Mouse (Mus musculus): ENCODE measurements around the gene Itga8. TPM values are rescaled to one million over a fixed set of nuclear protein-coding genes. Genes with fewer than 3 reads are reported as not detected.

The Itga8 gene
- total and polyA plus RNA-seq, 3 experiments = 3.5 to 10.6 (median 7.5) TPM

- dilution Hi-C loops (cut with MboI; ENCODE audit: extremely low pct_ligation_motif_present, extremely low pct_unique_long_range_greater_than_20kb, low sequenced_read_pairs) (no loop called here), in situ Hi-C loops (cut with MboI; ENCODE audit: low pct_ligation_motif_present, low pct_unique_long_range_greater_than_20kb, low sequenced_read_pairs) (no loop called here)
- peaks cover 22 to 66% of the 10 kb centered on the region in 2 experiments for H3K36me3 ChIP-seq (replicated peaks in 1 of 2; ENCODE audit: control insufficient read depth in 1 of 2, insufficient read depth in 1 of 2, low read length in 1 of 2)
- H3K4me3 ChIP-seq (replicated peaks in 1 of 3; ENCODE audit: low read depth in 2 of 3, low read length in 2 of 3, poor library complexity in 1 of 3) = no peak overlapping the region
- no peaks in the 10 kb centered on the region for H3K9me3 ChIP-seq (replicated peaks; ENCODE audit: low read length)
- TF ChIP-seq ZKSCAN1 (IDR thresholded peaks at IDR 0.05; ENCODE audit: borderline replicate concordance, low read depth, low read length) = no peak
- TF ChIP-seq ZNF384 (IDR thresholded peaks at IDR 0.05; ENCODE audit: low read depth, low read length) = no peak
- no peak for TF ChIP-seq PAX5 (IDR thresholded peaks at IDR 0.05; ENCODE audit: low read length)
- no peak for TF ChIP-seq MEF2A (IDR thresholded peaks at IDR 0.05; ENCODE audit: borderline replicate concordance, low read depth, low read length)
- no peak for TF ChIP-seq MXI1 (IDR thresholded peaks at IDR 0.05; ENCODE audit: low read depth, low read length)
- no peak for TF ChIP-seq EP300 (IDR thresholded peaks at IDR 0.05; ENCODE audit: low read length)
- no peak for TF ChIP-seq POLR2A (IDR thresholded peaks at IDR 0.05; ENCODE audit: low read depth, low read length)
- no peak for TF ChIP-seq BHLHE40 (IDR thresholded peaks at IDR 0.05; ENCODE audit: low read depth, low read length)
- TF ChIP-seq CHD2 (IDR thresholded peaks at IDR 0.05; ENCODE audit: low read length) = no peak
- no peak for TF ChIP-seq ZC3H11A (IDR thresholded peaks at IDR 0.05; ENCODE audit: low read depth, low read length)
- TF ChIP-seq TCF12 (IDR thresholded peaks at IDR 0.05; ENCODE audit: low read depth, low read length) = no peak
- no peak for TF ChIP-seq RAD21 (IDR thresholded peaks at IDR 0.05; ENCODE audit: low read depth, low read length)
- DNase-seq (ENCODE audit: extremely low read depth) = no peak
- no peak overlapping the region for H3K4me2 ChIP-seq (ENCODE audit: insufficient read depth, low read depth, poor library complexity, severe bottlenecking)
- no peaks in the 10 kb centered on the region for H3K79me2 ChIP-seq (replicated peaks; ENCODE audit: control insufficient read depth, extremely low read depth, insufficient read depth, poor library complexity, severe bottlenecking)
- no peaks in the 10 kb centered on the region for H3K27me3 ChIP-seq (replicated peaks)
- no peaks in the 10 kb centered on the region for H3K4me1 ChIP-seq (ENCODE audit: control insufficient read depth in 1 of 2, insufficient read depth in 2 of 2)
- H3K27ac ChIP-seq (ENCODE audit: insufficient read depth, low read depth) = no peak overlapping the region
- H3K9ac ChIP-seq (ENCODE audit: insufficient read depth, low read depth) = no peak overlapping the region
These were observed 145.3 kb downstream of the Itga8 start for GRCm38 (mm10) chr2:12156401-12156800.

GRCm38 (mm10) chr2:12154676-12155075, 147.0 kb downstream of the Itga8 start:
- DNase-seq (ENCODE audit: extremely low read depth) = no peak
- TF ChIP-seq PAX5 (IDR thresholded peaks at IDR 0.05; ENCODE audit: low read length) (no peak), MEF2A (IDR thresholded peaks at IDR 0.05; ENCODE audit: borderline replicate concordance, low read depth, low read length) (no peak), ZMIZ1 (IDR thresholded peaks at IDR 0.05; ENCODE audit: low read depth, low read length) (no peak), TBP (conservative IDR thresholded peaks at IDR 0.05; ENCODE audit: low read depth, low read length) (no peak), CHD2 (IDR thresholded peaks at IDR 0.05; ENCODE audit: low read length) (no peak), RCOR1 (conservative IDR thresholded peaks at IDR 0.05; ENCODE audit: low read depth, low read length) (no peak), E2F4 (IDR thresholded peaks at IDR 0.05; ENCODE audit: insufficient replicate concordance, low read depth, low read length) (no peak), UBTF (IDR thresholded peaks at IDR 0.05; ENCODE audit: low read depth, low read length) (no peak), CHD1 (IDR thresholded peaks at IDR 0.05; ENCODE audit: low read depth, low read length) (no peak), ZC3H11A (IDR thresholded peaks at IDR 0.05; ENCODE audit: low read depth, low read length) (no peak), JUN (IDR thresholded peaks at IDR 0.05; ENCODE audit: insufficient read depth, low read depth, low read length) (no peak), USF1 (IDR thresholded peaks at IDR 0.05; ENCODE audit: low read depth, low read length) (no peak), EP300 (IDR thresholded peaks at IDR 0.05; ENCODE audit: low read length) (no peak), NRF1 (IDR thresholded peaks at IDR 0.05; ENCODE audit: low read depth, low read length) (no peak), SIN3A (IDR thresholded peaks at IDR 0.05; ENCODE audit: low read length) (no peak)
- Histone ChIP-seq H3K9me3 (replicated peaks; ENCODE audit: low read length) (no peaks in the 10 kb centered on the region), H3K27me3 (replicated peaks) (no peaks in the 10 kb centered on the region), H3K4me1 (ENCODE audit: control insufficient read depth in 1 of 2, insufficient read depth in 2 of 2) (no peaks in the 10 kb centered on the region), H3K9ac (ENCODE audit: insufficient read depth, low read depth) (no peak overlapping the region), H3K79me2 (replicated peaks; ENCODE audit: control insufficient read depth, extremely low read depth, insufficient read depth, poor library complexity, severe bottlenecking) (no peaks in the 10 kb centered on the region), H3K4me2 (ENCODE audit: insufficient read depth, low read depth, poor library complexity, severe bottlenecking) (no peak overlapping the region), H3K36me3 (replicated peaks in 1 of 2; ENCODE audit: control insufficient read depth in 1 of 2, insufficient read depth in 1 of 2, low read length in 1 of 2) (peaks cover 16 to 65% of the 10 kb centered on the region in 2 experiments), H3K27ac (ENCODE audit: insufficient read depth, low read depth) (no peak overlapping the region), H3K4me3 (replicated peaks in 1 of 3; ENCODE audit: low read depth in 2 of 3, low read length in 2 of 3, poor library complexity in 1 of 3) (no peak overlapping the region)
- dilution Hi-C loops (cut with MboI; ENCODE audit: extremely low pct_ligation_motif_present, extremely low pct_unique_long_range_greater_than_20kb, low sequenced_read_pairs) (no loop called here), in situ Hi-C loops (cut with MboI; ENCODE audit: low pct_ligation_motif_present, low pct_unique_long_range_greater_than_20kb, low sequenced_read_pairs) (no loop called here)

Data from CH12.LX (cell line).